Mouse (Mus musculus) cerebellum, adult 2 months (tissue): ENCODE results near the gene Gm20521.

Experiments
- CTCF ChIP-seq: fragments of 200-500 bp; IDR thresholded peaks from 2 replicates; pipeline ENCODE4 v1.5.1; 2011; ENCODE audit warnings: low read depth, mild to moderate bottlenecking, control low read depth, low read length, moderate library complexity, borderline replicate concordance; ENCODE audit not compliant: insufficient read depth
- POLR2A ChIP-seq: fragments of 200-500 bp; IDR thresholded peaks from 2 replicates; pipeline ENCODE4 v1.6.1; 2011; ENCODE audit warnings: low read length, control low read depth, borderline replicate concordance; ENCODE audit not compliant: insufficient read depth

- no peak for TF ChIP-seq POLR2A
- peak; percentile 23; the same call in 1 of the 2 replicates for TF ChIP-seq CTCF
Observed at GRCm38 (mm10) chr14:54866936-54867335, 16.3 kb upstream of the Gm20521 start.
